Mouse (Mus musculus) embryonic facial prominence, embryonic 10.5 days (tissue): ENCODE data around the gene Gigyf2. TPM values are rescaled to one million over a fixed set of nuclear protein-coding genes. Genes with fewer than 3 reads are reported as not detected.

Source experiments
- DNase-seq: peaks from one replicate; pipeline ENCODE4 v3.0.0-alpha.2; 2017; ENCODE audit warnings: low spot score
- H3K27ac ChIP-seq: fragments of 300-500 bp; sonication (generic); replicated peaks from 2 replicates; pipeline ENCODE4 v1.5.1; 2016; ENCODE audit warnings: mild to moderate bottlenecking
- H3K27me3 ChIP-seq: fragments of 300-500 bp; sonication (generic); replicated peaks from 2 replicates; pipeline ENCODE4 v1.6.1; 2016; ENCODE audit warnings: low read depth, mild to moderate bottlenecking; ENCODE audit not compliant: poor library complexity, severe bottlenecking
- H3K36me3 ChIP-seq: fragments of 300-500 bp; sonication (generic); replicated peaks from 2 replicates; pipeline ENCODE4 v1.6.1; 2016; ENCODE audit warnings: mild to moderate bottlenecking, moderate library complexity
- H3K4me1 ChIP-seq: fragments of 300-500 bp; sonication (generic); 2 replicates; pipeline ENCODE4 v1.6.1; 2016
- H3K4me3 ChIP-seq: fragments of 300-500 bp; sonication (generic); 2 replicates; pipeline ENCODE4 v1.5.1; 2016; ENCODE audit warnings: mild to moderate bottlenecking, moderate library complexity
- H3K9me3 ChIP-seq: fragments of 300-500 bp; sonication (generic); 2 replicates; pipeline ENCODE4 v1.6.1; 2016; ENCODE audit warnings: mild to moderate bottlenecking
- WGBS: fragments of 180-500 bp; shearing (Covaris S2); methylation state at CpG from one replicate; pipeline ENCODE4 v1.1.7; 2016; 5-methylcytosine and 5-hydroxymethylcytosine counted together
- polyA plus RNA-seq: library from polyadenylated mRNA; unstranded; fragments of >200 nt; fragmentation: Nextera tagmentation; extraction: Ambion mirVana; gene quantifications from 2 replicates; pipeline ENCODE4 v1.2.1, GENCODE M21; 2016

Gene Gigyf2
- polyA plus RNA-seq, 1 experiment from 2014 or later = 55.2 TPM

GRCm38 (mm10) chr1:87327165-87327861 lies 515 bp downstream of the Gigyf2 start:
- peaks cover 18% of the 10 kb centered on the region for H3K36me3 ChIP-seq
- DNase-seq = peak; percentile 69
- no peaks in the 10 kb centered on the region for H3K27me3 ChIP-seq
- H3K27ac ChIP-seq = peak overlapping the region; percentile 96
- no peaks in the 10 kb centered on the region for H3K9me3 ChIP-seq
- H3K4me3 ChIP-seq = peak overlapping the region; percentile 100
- WGBS = under 1% methylated on average over 53 of the region's 53 CpGs
- H3K4me1 ChIP-seq = peaks cover 14% of the 10 kb centered on the region

- Histone ChIP-seq H3K9me3 (no peaks in the 10 kb centered on the region), H3K27ac (no peak overlapping the region), H3K4me3 (no peak overlapping the region), H3K4me1 (peaks cover 14% of the 10 kb centered on the region), H3K27me3 (no peaks in the 10 kb centered on the region), H3K36me3 (peaks cover 61% of the 10 kb centered on the region)
- no peak for DNase-seq
- WGBS = 95% methylated on average over 4 of the region's 4 CpGs
These were observed 5.0 kb downstream of the Gigyf2 start for GRCm38 (mm10) chr1:87331774-87332173.

- H3K27ac ChIP-seq = no peak overlapping the region
These were observed 23.8 kb downstream of the Gigyf2 start for GRCm38 (mm10) chr1:87350576-87350975.

GRCm38 (mm10) chr1:87360276-87360675 lies 33.5 kb downstream of the Gigyf2 start:
- no peak overlapping the region for H3K27ac ChIP-seq
- no peaks in the 10 kb centered on the region for H3K4me1 ChIP-seq
- H3K4me3 ChIP-seq = no peak overlapping the region
- DNase-seq = no peak
- WGBS = 67% methylated on average over 1 of the region's 1 CpGs
- H3K9me3 ChIP-seq = no peaks in the 10 kb centered on the region
- no peaks in the 10 kb centered on the region for H3K27me3 ChIP-seq
- H3K36me3 ChIP-seq = peaks cover 23% of the 10 kb centered on the region

More at GRCm38 (mm10) chr1:87350576-87350975, 23.8 kb downstream of the Gigyf2 start:
- peaks cover 43% of the 10 kb centered on the region for H3K36me3 ChIP-seq
- no peaks in the 10 kb centered on the region for H3K4me1 ChIP-seq
- no peaks in the 10 kb centered on the region for H3K27me3 ChIP-seq
- WGBS = 90% methylated on average over 2 of the region's 2 CpGs
- no peak for DNase-seq
- no peaks in the 10 kb centered on the region for H3K9me3 ChIP-seq
- H3K4me3 ChIP-seq = no peak overlapping the region

GRCm38 (mm10) chr1:87378024-87378560 lies 51.3 kb downstream of the Gigyf2 start:
- H3K4me1 ChIP-seq = no peaks in the 10 kb centered on the region; the same call in 1 of the 2 replicates
- peaks cover 48% of the 10 kb centered on the region for H3K36me3 ChIP-seq
- H3K27me3 ChIP-seq = no peaks in the 10 kb centered on the region
- H3K4me3 ChIP-seq = no peak overlapping the region
- DNase-seq = no peak
- no peaks in the 10 kb centered on the region for H3K9me3 ChIP-seq
- no peak overlapping the region for H3K27ac ChIP-seq
- WGBS = 88% methylated on average over 3 of the region's 3 CpGs

- no peak for DNase-seq
- H3K27ac ChIP-seq = no peak overlapping the region
- H3K27me3 ChIP-seq = no peaks in the 10 kb centered on the region
- peaks cover 40% of the 10 kb centered on the region for H3K36me3 ChIP-seq
- WGBS = 89% methylated on average over 1 of the region's 1 CpGs
- H3K4me3 ChIP-seq = no peak overlapping the region
- H3K4me1 ChIP-seq = no peaks in the 10 kb centered on the region
- no peaks in the 10 kb centered on the region for H3K9me3 ChIP-seq
These were observed 53.1 kb downstream of the Gigyf2 start for GRCm38 (mm10) chr1:87379919-87380318.

GRCm38 (mm10) chr1:87381152-87381551 lies 54.4 kb downstream of the Gigyf2 start:
- 90% methylated on average over 3 of the region's 3 CpGs for WGBS
- Histone ChIP-seq H3K4me3 (no peak overlapping the region), H3K4me1 (no peaks in the 10 kb centered on the region), H3K9me3 (no peaks in the 10 kb centered on the region), H3K27me3 (no peaks in the 10 kb centered on the region), H3K27ac (no peak overlapping the region), H3K36me3 (peaks cover 33% of the 10 kb centered on the region)
- no peak for DNase-seq

- no peaks in the 10 kb centered on the region for H3K27me3 ChIP-seq
- H3K9me3 ChIP-seq = no peaks in the 10 kb centered on the region
- H3K27ac ChIP-seq = no peak overlapping the region
- H3K4me1 ChIP-seq = no peaks in the 10 kb centered on the region
- H3K36me3 ChIP-seq = peaks cover 50% of the 10 kb centered on the region
- H3K4me3 ChIP-seq = no peak overlapping the region
- no peak for DNase-seq
- 92% methylated on average over 9 of the region's 9 CpGs for WGBS
These were observed 59.8 kb downstream of the Gigyf2 start for GRCm38 (mm10) chr1:87386436-87387092.

GRCm38 (mm10) chr1:87393444-87394195 lies 66.8 kb downstream of the Gigyf2 start:
- H3K4me1 ChIP-seq = peaks cover 5% of the 10 kb centered on the region
- peaks cover 38% of the 10 kb centered on the region for H3K36me3 ChIP-seq
- no peak for DNase-seq
- H3K27me3 ChIP-seq = no peaks in the 10 kb centered on the region
- H3K27ac ChIP-seq = no peak overlapping the region
- H3K4me3 ChIP-seq = no peak overlapping the region
- no peaks in the 10 kb centered on the region for H3K9me3 ChIP-seq
- 84% methylated on average over 3 of the region's 3 CpGs for WGBS

GRCm38 (mm10) chr1:87394594-87394993 lies 67.8 kb downstream of the Gigyf2 start, which contains the start of gene Kcnj13:
Kcnj13 (minus strand) TSS chr1:87394729.
- Histone ChIP-seq H3K4me1 (peaks cover 5% of the 10 kb centered on the region), H3K9me3 (no peaks in the 10 kb centered on the region), H3K36me3 (peaks cover 30% of the 10 kb centered on the region), H3K27me3 (no peaks in the 10 kb centered on the region), H3K4me3 (no peak within 1 kb of the TSS), H3K27ac (no peak within 1 kb of the TSS)
- peak; percentile 13 for DNase-seq
- 46% methylated on average over 6 of the region's 6 CpGs for WGBS

- Histone ChIP-seq H3K27ac (no peak overlapping the region), H3K4me3 (no peak overlapping the region), H3K4me1 (peaks cover 5% of the 10 kb centered on the region), H3K27me3 (no peaks in the 10 kb centered on the region), H3K36me3 (peaks cover 6% of the 10 kb centered on the region), H3K9me3 (no peaks in the 10 kb centered on the region)
- WGBS = 93% methylated on average over 7 of the region's 7 CpGs
- DNase-seq = no peak
These were observed 70.3 kb downstream of the Gigyf2 start for GRCm38 (mm10) chr1:87396923-87397586.

- Histone ChIP-seq H3K4me1 (no peaks in the 10 kb centered on the region), H3K4me3 (no peak overlapping the region), H3K9me3 (no peaks in the 10 kb centered on the region), H3K27me3 (no peaks in the 10 kb centered on the region), H3K36me3 (peaks cover 58% of the 10 kb centered on the region), H3K27ac (no peak overlapping the region)
- 89% methylated on average over 1 of the region's 1 CpGs for WGBS
- DNase-seq = no peak
These were observed 77.9 kb downstream of the Gigyf2 start for GRCm38 (mm10) chr1:87404710-87405109.
